Mouse (Mus musculus) kidney, adult 2 months (tissue): ENCODE results near the gene Phf11a.
"Not testable (repeated sequence)": the region's sequence is repeated elsewhere in the genome, so short reads cannot be mapped to it uniquely, and the experiment has no call there.

Source experiments
- CTCF ChIP-seq: fragments of 200-500 bp; conservative IDR thresholded peaks from 2 replicates; pipeline ENCODE4 v1.5.1; 2011; ENCODE audit warnings: low read depth, mild to moderate bottlenecking, control low read depth, low read length, moderate library complexity, mixed read lengths; ENCODE audit not compliant: insufficient read depth, insufficient read length
- POLR2A ChIP-seq: fragments of 200-500 bp; IDR thresholded peaks from one replicate; pipeline ENCODE4 v1.6.1; 2011; ENCODE audit warnings: low read depth, low read length, control low read depth

DNA sequence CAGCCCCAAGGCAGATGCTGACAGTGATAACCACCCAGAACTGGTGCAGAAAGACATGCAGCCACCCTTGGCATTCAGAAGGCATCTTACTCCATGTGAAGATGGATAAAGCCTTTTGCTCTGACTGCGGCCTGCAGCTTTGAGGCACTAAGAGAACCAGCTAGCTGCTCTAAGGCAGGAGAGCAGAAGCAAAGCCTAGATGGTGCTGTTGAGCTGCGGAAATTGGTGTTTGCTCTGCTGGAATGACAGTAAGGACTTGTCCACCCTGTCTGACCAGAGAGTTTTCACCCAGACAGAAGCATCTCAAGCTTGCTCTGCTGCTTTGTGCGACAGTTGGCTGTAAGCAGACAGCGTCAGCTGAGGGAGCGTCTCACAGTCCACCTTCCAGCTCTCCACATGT, 47.0 kb downstream of the Phf11a start:
- TF ChIP-seq CTCF = peak; percentile 40
- TF ChIP-seq POLR2A = not testable (repeated sequence)
